8 mouse cellular contexts compared by ENCODE assay signal in genomic region chr5:37027701-37028100, GRCm38 (mm10). TPM values are rescaled to one million over a fixed set of nuclear protein-coding genes. Genes with fewer than 3 reads are reported as not detected.
DNase-seq lines count a peak whose midpoint lies in the region; ATAC-seq and TF ChIP-seq lines count a peak whose summit lies in the region.
"Had no signal": no experiment of that assay in that cellular context is flagged by ENCODE, and none has a peak within 500 bp of the region (broad histone marks: within the 10 kb centered on the region; RNA-seq: fewer than 3 reads in every experiment).

No protein-coding gene starts in this region.

- DNase-seq in lung, postnatal 25 days (ENCODE audit: low spot score), result no peak
- no peak for DNase-seq in adrenal gland, adult 18-20 months (ENCODE audit: low spot score in 2 of 2)

- no peak for TF ChIP-seq CTCF in small intestine, adult 2 months (IDR thresholded peaks at IDR 0.05; ENCODE audit: extremely low read depth, insufficient read length, insufficient replicate concordance, low read depth, low read length)

- peaks cover 8% of the 10 kb centered on the region for H3K4me1 ChIP-seq in lung, embryonic 15.5 days
- peaks cover 10% of the 10 kb centered on the region for H3K4me1 ChIP-seq in forebrain, embryonic 13.5 days
- peaks cover 14% of the 10 kb centered on the region for H3K4me1 ChIP-seq in limb, embryonic 12.5 days (replicated peaks)
- peaks cover 8% of the 10 kb centered on the region for H3K4me1 ChIP-seq in small intestine, adult 2 months (ENCODE audit: control insufficient read depth, insufficient read depth, insufficient read length, low read length)

- H3K9me3 ChIP-seq in lung, embryonic 15.5 days, result no peaks in the 10 kb centered on the region
- H3K9me3 ChIP-seq in forebrain, embryonic 13.5 days (replicated peaks), result no peaks in the 10 kb centered on the region
- no peaks in the 10 kb centered on the region for H3K9me3 ChIP-seq in limb, embryonic 12.5 days

- peaks cover 60% of the 10 kb centered on the region for H3K27me3 ChIP-seq in lung, embryonic 15.5 days
- peaks cover 78% of the 10 kb centered on the region for H3K27me3 ChIP-seq in forebrain, embryonic 13.5 days
- peaks cover 89% of the 10 kb centered on the region for H3K27me3 ChIP-seq in limb, embryonic 12.5 days
- peaks cover 23% of the 10 kb centered on the region for H3K27me3 ChIP-seq in small intestine, adult 2 months (ENCODE audit: control insufficient read depth, insufficient read depth, low read length)

- no peak for TF ChIP-seq POLR2A in small intestine, adult 2 months (IDR thresholded peaks at IDR 0.05; ENCODE audit: low read depth, low read length)

- H3K27ac ChIP-seq in lung, embryonic 15.5 days, result no peak overlapping the region
- no peak overlapping the region for H3K27ac ChIP-seq in forebrain, embryonic 13.5 days
- no peak overlapping the region for H3K27ac ChIP-seq in limb, embryonic 12.5 days
- no peak overlapping the region for H3K27ac ChIP-seq in small intestine, adult 2 months (ENCODE audit: insufficient read depth, low read depth, low read length)

- H3K4me2 ChIP-seq in lung, embryonic 15.5 days, result peak overlapping the region; percentile 98
- H3K4me2 ChIP-seq in forebrain, embryonic 13.5 days, result peak overlapping the region; percentile 97
- peak overlapping the region; percentile 99 for H3K4me2 ChIP-seq in limb, embryonic 12.5 days

- H3K9ac ChIP-seq in lung, embryonic 15.5 days, result no peak overlapping the region
- H3K9ac ChIP-seq in forebrain, embryonic 13.5 days, result peak overlapping the region; percentile 71
- no peak overlapping the region for H3K9ac ChIP-seq in limb, embryonic 12.5 days (replicated peaks)

- H3K4me3 ChIP-seq in lung, embryonic 15.5 days, result peak overlapping the region; percentile 53
- H3K4me3 ChIP-seq in forebrain, embryonic 13.5 days, result peak overlapping the region; percentile 71
- H3K4me3 ChIP-seq in limb, embryonic 12.5 days (replicated peaks), result peak overlapping the region; percentile 58
- H3K4me3 ChIP-seq in small intestine, adult 2 months (ENCODE audit: low read depth, low read length), result peak overlapping the region; percentile 87

- no peak for ATAC-seq in lung, embryonic 15.5 days (ENCODE audit: borderline replicate concordance, extremely low read depth, low FRiP score, low TSS enrichment)
- 0 out of 2 replicates have a peak, but pooled peaks have one; percentile 17 for ATAC-seq in forebrain, embryonic 13.5 days
- ATAC-seq in limb, embryonic 12.5 days (ENCODE audit: insufficient number of reproducible peaks, insufficient read depth, low FRiP score, low TSS enrichment, low read depth), result no peak
- no peak for ATAC-seq in megakaryocyte progenitor cell, adult 5-6 weeks (replicated peaks; ENCODE audit: poor library complexity)

- no peaks in the 10 kb centered on the region for H3K36me3 ChIP-seq in lung, embryonic 15.5 days
- H3K36me3 ChIP-seq in forebrain, embryonic 13.5 days (ENCODE audit: poor library complexity, severe bottlenecking), result no peaks in the 10 kb centered on the region
- no peaks in the 10 kb centered on the region for H3K36me3 ChIP-seq in limb, embryonic 12.5 days
- no peaks in the 10 kb centered on the region for H3K36me3 ChIP-seq in small intestine, adult 2 months (ENCODE audit: control insufficient read depth, insufficient read depth, low read length)

- WGBS in lung, embryonic 15.5 days, result 13% methylated on average over 13 of the region's 13 CpGs
- 14% methylated on average over 13 of the region's 13 CpGs for WGBS in forebrain, embryonic 13.5 days
- WGBS in limb, embryonic 12.5 days, result 16% methylated on average over 13 of the region's 13 CpGs
- WGBS in small intestine, adult 2 months, result 16% methylated on average over 13 of the region's 13 CpGs

RNA-seq across cellular contexts. Expression of gene Wfs1, which starts 38.7 kb away (rescaled TPM):
- 8.5 and 10.1 TPM in 2 replicates for polyA plus RNA-seq in lung, embryonic 15.5 days (2015; fragmentation: Nextera tagmentation; extraction: Ambion mirVana)
- 5.3 and 6.5 TPM in 2 replicates for polyA plus RNA-seq in forebrain, embryonic 13.5 days (2015; fragmentation: Nextera tagmentation; extraction: Ambion mirVana)
- polyA plus RNA-seq in limb, embryonic 12.5 days (2016; fragmentation: Nextera tagmentation; extraction: Ambion mirVana), result 7.5 and 8.0 TPM in 2 replicates
- polyA plus RNA-seq in small intestine, adult 2 months (2012; rRNA removed), result 16.7 and 23.5 TPM in 2 replicates
- total RNA-seq in adrenal gland, adult 18-20 months (2021), result 100 to 1,000 TPM in 1 of 2 experiments, 10 to 100 TPM in 1; 28.0 to 133 TPM
- total RNA-seq in megakaryocyte progenitor cell, adult 5-6 weeks (2015), result 1.9 and 2.1 TPM in 2 replicates
- 0.78 and 2.0 TPM in 2 replicates for total RNA-seq in megakaryocyte progenitor cell, adult 5-6 weeks (2017)

RNA-seq across cellular contexts. Expression of gene Gm1043, which starts 57.5 kb away (rescaled TPM):
- polyA plus RNA-seq in lung, embryonic 15.5 days (2015; fragmentation: Nextera tagmentation; extraction: Ambion mirVana), result not detected in 2 replicates
- polyA plus RNA-seq in forebrain, embryonic 13.5 days (2015; fragmentation: Nextera tagmentation; extraction: Ambion mirVana), result 0.40 and 0.68 TPM in 2 replicates
- polyA plus RNA-seq in limb, embryonic 12.5 days (2016; fragmentation: Nextera tagmentation; extraction: Ambion mirVana), result not detected in 2 replicates
- polyA plus RNA-seq in small intestine, adult 2 months (2012; rRNA removed), result 0.32 and 0.85 TPM in 2 replicates
- under 1 TPM; 0.40 to 0.51 TPM for total RNA-seq in adrenal gland, adult 18-20 months (2021)
- not detected in 2 replicates for total RNA-seq in megakaryocyte progenitor cell, adult 5-6 weeks (2015)
- total RNA-seq in megakaryocyte progenitor cell, adult 5-6 weeks (2017), result not detected in 2 replicates
- total RNA-seq: gastrocnemius, adult 8-10 months had no signal
